Mouse (Mus musculus) ES-Bruce4 (cell line): ENCODE measurements around the gene Epha6. TPM values are rescaled to one million over a fixed set of nuclear protein-coding genes. Genes with fewer than 3 reads are reported as not detected.

Experiments
- H3K27ac ChIP-seq: 2 replicates; pipeline ENCODE4 v1.5.1; 2012; ENCODE audit warnings: low read length, inconsistent platforms; ENCODE audit not compliant: insufficient read depth
- H3K27me3 ChIP-seq: 2 replicates; pipeline ENCODE4 v1.6.1; 2012; ENCODE audit warnings: mild to moderate bottlenecking, low read length, inconsistent platforms; ENCODE audit not compliant: control insufficient read depth, poor library complexity, insufficient read depth, severe bottlenecking
- H3K36me3 ChIP-seq: 2 replicates; pipeline ENCODE4 v1.6.1; 2012; ENCODE audit warnings: inconsistent platforms, mild to moderate bottlenecking, low read length, moderate library complexity; ENCODE audit not compliant: control insufficient read depth, poor library complexity, insufficient read depth, severe bottlenecking
- H3K4me1 ChIP-seq: one replicate; pipeline ENCODE4 v1.8.1; 2011; ENCODE audit warnings: low read length; ENCODE audit not compliant: control insufficient read depth, insufficient read depth
- H3K4me3 ChIP-seq: 2 replicates; pipeline ENCODE4 v1.5.1; 2011; ENCODE audit warnings: low read depth, mild to moderate bottlenecking, low read length
- H3K9ac ChIP-seq: 2 replicates; pipeline ENCODE4 v1.6.1; 2012; ENCODE audit warnings: low read depth, mild to moderate bottlenecking, inconsistent platforms; ENCODE audit not compliant: poor library complexity, severe bottlenecking
- H3K9me3 ChIP-seq: replicated peaks from 2 replicates; pipeline ENCODE4 v1.6.1; 2012; ENCODE audit warnings: mild to moderate bottlenecking, low read length, inconsistent platforms; ENCODE audit not compliant: control insufficient read depth, poor library complexity, insufficient read depth, severe bottlenecking
- CTCF ChIP-seq: IDR thresholded peaks from one replicate; pipeline ENCODE4 v1.8.1; 2011; ENCODE audit warnings: low read depth, low read length
- EP300 ChIP-seq: IDR thresholded peaks from 2 replicates; pipeline ENCODE4 v1.6.1; 2011; ENCODE audit warnings: low read depth, low read length; ENCODE audit not compliant: insufficient read depth
- POLR2A ChIP-seq: IDR thresholded peaks from one replicate; pipeline ENCODE4 v1.8.1; 2011; ENCODE audit warnings: low read length; ENCODE audit not compliant: insufficient read depth
- polyA plus RNA-seq: library from polyadenylated mRNA; stranded (reverse); fragments of >200 nt; gene quantifications from 2 replicates; pipeline ENCODE4 v1.2.4, GENCODE M21; 2011; ENCODE audit warnings: low read depth; ENCODE audit not compliant: missing spikeins, insufficient read depth, insufficient read length

Gene Epha6
- polyA plus RNA-seq, 1 experiment = not detected

GRCm38 (mm10) chr16:60585322-60585721 lies 20.0 kb downstream of the Epha6 start:
- H3K27ac ChIP-seq = no peak overlapping the region
- no peaks in the 10 kb centered on the region for H3K27me3 ChIP-seq
- TF ChIP-seq EP300 = no peak
- no peak for TF ChIP-seq POLR2A
- TF ChIP-seq CTCF = no peak
- no peak overlapping the region for H3K9ac ChIP-seq
- H3K4me3 ChIP-seq = no peak overlapping the region
- H3K9me3 ChIP-seq = no peaks in the 10 kb centered on the region
- no peaks in the 10 kb centered on the region for H3K36me3 ChIP-seq
- H3K4me1 ChIP-seq = no peaks in the 10 kb centered on the region

GRCm38 (mm10) chr16:60584695-60585094 lies 20.6 kb downstream of the Epha6 start:
- H3K9ac ChIP-seq = no peak overlapping the region
- no peaks in the 10 kb centered on the region for H3K36me3 ChIP-seq
- no peak overlapping the region for H3K27ac ChIP-seq
- no peaks in the 10 kb centered on the region for H3K9me3 ChIP-seq
- no peaks in the 10 kb centered on the region for H3K4me1 ChIP-seq
- TF ChIP-seq EP300 (no peak), POLR2A (no peak), CTCF (no peak)
- no peaks in the 10 kb centered on the region for H3K27me3 ChIP-seq
- no peak overlapping the region for H3K4me3 ChIP-seq

GRCm38 (mm10) chr16:60570546-60570945 lies 34.8 kb downstream of the Epha6 start:
- no peaks in the 10 kb centered on the region for H3K27me3 ChIP-seq
- no peak overlapping the region for H3K27ac ChIP-seq
- TF ChIP-seq POLR2A (no peak), EP300 (no peak), CTCF (no peak)
- H3K36me3 ChIP-seq = no peaks in the 10 kb centered on the region
- no peaks in the 10 kb centered on the region for H3K4me1 ChIP-seq
- no peaks in the 10 kb centered on the region for H3K9me3 ChIP-seq
- H3K4me3 ChIP-seq = no peak overlapping the region
- no peak overlapping the region for H3K9ac ChIP-seq

GRCm38 (mm10) chr16:60544385-60544784 lies 60.9 kb downstream of the Epha6 start:
- Histone ChIP-seq H3K4me3 (no peak overlapping the region), H3K9me3 (no peaks in the 10 kb centered on the region), H3K9ac (no peak overlapping the region), H3K27ac (no peak overlapping the region), H3K27me3 (no peaks in the 10 kb centered on the region), H3K36me3 (no peaks in the 10 kb centered on the region), H3K4me1 (no peaks in the 10 kb centered on the region)
- TF ChIP-seq EP300 (no peak), CTCF (no peak), POLR2A (no peak)

- Histone ChIP-seq H3K36me3 (no peaks in the 10 kb centered on the region), H3K4me1 (no peaks in the 10 kb centered on the region), H3K9me3 (no peaks in the 10 kb centered on the region), H3K9ac (no peak overlapping the region), H3K27me3 (no peaks in the 10 kb centered on the region), H3K27ac (no peak overlapping the region), H3K4me3 (no peak overlapping the region)
- TF ChIP-seq EP300 (no peak), POLR2A (no peak), CTCF (no peak)
Observed at GRCm38 (mm10) chr16:60538233-60538632, 67.1 kb downstream of the Epha6 start.

GRCm38 (mm10) chr16:60509707-60510106 lies 95.6 kb downstream of the Epha6 start:
- TF ChIP-seq CTCF (no peak), POLR2A (no peak)
- H3K9ac ChIP-seq = no peak overlapping the region
- H3K4me3 ChIP-seq = no peak overlapping the region
- H3K27ac ChIP-seq = no peak overlapping the region
- no peaks in the 10 kb centered on the region for H3K4me1 ChIP-seq
- H3K36me3 ChIP-seq = no peaks in the 10 kb centered on the region
- no peaks in the 10 kb centered on the region for H3K27me3 ChIP-seq
- H3K9me3 ChIP-seq = no peaks in the 10 kb centered on the region
